Mouse (Mus musculus): ENCODE measurements around the gene Coro1c. TPM values are rescaled to one million over a fixed set of nuclear protein-coding genes. Genes with fewer than 3 reads are reported as not detected.

Coro1c gene
- polyA plus RNA-seq, 1 experiment from 2014 or later: 206 TPM

DNA sequence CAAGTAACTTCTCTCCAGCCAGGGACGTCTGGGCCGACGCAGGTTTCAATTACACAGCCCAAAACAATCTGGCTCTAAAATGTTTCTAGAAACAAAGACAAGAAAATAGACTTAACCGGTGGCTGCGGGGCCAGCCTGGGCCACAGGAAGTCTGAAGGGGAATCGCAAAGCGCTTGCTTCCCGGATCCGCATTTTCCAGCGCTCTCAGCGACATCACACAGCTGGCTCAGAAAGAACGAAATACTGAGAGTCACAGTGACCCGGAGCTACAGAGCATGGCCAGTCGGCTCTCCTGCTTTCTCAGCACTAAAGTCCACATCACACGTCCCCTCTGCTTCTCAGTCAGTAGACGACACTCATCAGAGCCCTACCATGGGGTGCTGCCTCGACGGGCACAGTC, 17.7 kb downstream of the Coro1c start:
- Histone ChIP-seq H3K4me3 (no peak overlapping the region), H3K27ac (no peak overlapping the region), H3K9me3 (no peaks in the 10 kb centered on the region), H3K36me3 (replicated peaks) (no peaks in the 10 kb centered on the region), H3K9ac (no peak overlapping the region), H3K4me2 (no peak overlapping the region), H3K4me1 (peaks cover 41% of the 10 kb centered on the region), H3K27me3 (replicated peaks) (no peaks in the 10 kb centered on the region)
- 84% methylated on average over 18 of the region's 18 CpGs for WGBS
- no peak for ATAC-seq (replicated peaks)

DNA sequence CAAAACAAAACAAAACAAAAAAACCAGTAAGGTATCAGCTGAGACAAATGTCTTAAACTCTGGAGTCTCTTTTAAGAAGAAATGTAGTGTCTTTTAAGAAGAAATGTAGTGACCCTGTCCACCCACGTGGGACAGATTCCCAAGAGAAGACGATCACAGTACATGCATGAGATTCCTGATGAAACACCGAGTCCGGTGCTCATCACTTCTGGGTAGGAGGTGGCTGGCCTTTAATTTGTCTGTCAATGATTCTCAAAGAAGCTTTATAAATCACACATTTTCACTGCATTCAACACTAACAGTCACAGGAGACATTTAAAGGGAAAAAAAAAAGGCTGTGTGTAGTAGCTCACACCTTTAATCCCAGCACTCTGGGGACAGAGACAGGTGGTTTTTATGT, 18.6 kb downstream of the Coro1c start:
- Histone ChIP-seq H3K9me3 (no peaks in the 10 kb centered on the region), H3K4me3 (no peak overlapping the region), H3K4me1 (peaks cover 47% of the 10 kb centered on the region), H3K27me3 (replicated peaks) (no peaks in the 10 kb centered on the region), H3K4me2 (no peak overlapping the region), H3K36me3 (replicated peaks) (no peaks in the 10 kb centered on the region), H3K9ac (no peak overlapping the region), H3K27ac (no peak overlapping the region)
- no peak for ATAC-seq (replicated peaks)
- WGBS: 57% methylated on average over 4 of the region's 4 CpGs

DNA sequence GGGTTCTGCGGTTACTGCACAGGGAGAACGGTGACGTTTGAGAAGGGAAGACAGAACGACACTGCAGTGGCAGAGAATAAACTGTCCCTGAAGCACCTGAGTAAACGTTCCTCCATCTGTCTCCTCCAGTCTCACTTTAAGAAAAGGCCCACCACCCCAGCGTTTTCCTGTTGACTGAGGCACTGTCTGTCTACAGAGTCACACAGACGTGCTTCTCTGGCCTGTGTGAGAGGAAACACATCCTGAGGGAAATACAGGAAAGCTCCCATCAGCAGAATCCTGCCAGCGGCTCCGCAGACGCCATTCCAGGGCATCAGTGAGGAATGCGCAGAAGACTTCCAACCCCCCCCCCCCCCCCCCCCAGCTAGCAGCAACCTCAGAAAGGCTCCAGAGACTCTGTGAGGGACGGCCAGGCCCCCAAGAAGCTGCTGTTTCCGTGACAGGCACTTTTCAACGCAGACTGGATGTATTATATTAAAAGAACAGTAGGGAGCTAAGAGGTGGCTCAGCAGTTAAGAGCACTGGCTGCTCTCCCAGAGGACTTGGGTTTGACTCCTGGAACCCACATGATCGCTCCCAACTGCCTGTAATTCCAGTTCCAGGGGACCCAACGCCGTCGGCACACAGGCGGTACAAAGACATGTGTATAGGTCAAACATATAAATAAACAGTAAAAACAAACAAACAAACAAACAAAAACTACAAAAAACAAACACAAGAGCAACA, 19.2 kb downstream of the Coro1c start:
- no peak for ATAC-seq (replicated peaks)
- 25% methylated on average over 19 of the region's 19 CpGs for WGBS
- peak overlapping the region; percentile 63 for H3K27ac ChIP-seq
- no peaks in the 10 kb centered on the region for H3K9me3 ChIP-seq
- H3K36me3 ChIP-seq (replicated peaks): no peaks in the 10 kb centered on the region
- H3K27me3 ChIP-seq (replicated peaks): no peaks in the 10 kb centered on the region
- H3K4me1 ChIP-seq: peaks cover 49% of the 10 kb centered on the region
- H3K4me2 ChIP-seq: peak overlapping the region; percentile 11; the same call in 1 of the 2 replicates
- H3K9ac ChIP-seq: no peak overlapping the region; the same call in 1 of the 2 replicates
- H3K4me3 ChIP-seq: no peak overlapping the region

DNA sequence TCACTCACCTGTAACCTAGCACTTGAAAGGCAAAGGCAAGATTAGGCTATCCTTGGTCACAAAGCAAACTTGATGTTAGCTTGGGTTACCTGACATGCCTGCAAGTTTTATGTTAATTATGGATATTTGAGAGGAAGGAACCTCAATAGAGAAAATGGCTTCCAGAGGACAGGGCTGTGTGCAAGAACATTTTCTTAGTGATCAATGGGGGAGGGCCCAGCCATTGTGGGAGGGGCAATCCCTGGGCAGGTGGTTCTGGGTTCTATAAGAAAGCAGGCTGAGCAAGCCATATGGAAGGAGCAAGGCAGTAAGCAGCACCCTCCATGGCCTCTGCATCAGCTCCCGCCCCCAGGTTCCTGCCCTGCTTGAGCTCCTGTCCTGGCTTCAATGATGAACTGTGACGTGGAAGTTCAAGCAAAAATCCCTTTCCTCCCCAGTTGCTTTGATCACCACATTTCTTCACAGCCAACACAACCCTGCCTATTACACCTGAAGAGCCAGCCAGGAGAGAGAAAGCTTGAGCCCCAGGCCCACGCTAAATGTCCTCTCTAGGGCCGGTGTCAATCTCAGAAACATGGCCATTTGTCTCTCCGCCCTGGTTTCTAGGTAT, 20.3 kb downstream of the Coro1c start:
- Histone ChIP-seq H3K27ac (peak overlapping the region; percentile 63; the same call in 1 of the 2 replicates), H3K36me3 (replicated peaks) (no peaks in the 10 kb centered on the region), H3K4me3 (no peak overlapping the region), H3K9ac (no peak overlapping the region), H3K4me2 (no peak overlapping the region), H3K9me3 (no peaks in the 10 kb centered on the region), H3K4me1 (peaks cover 59% of the 10 kb centered on the region), H3K27me3 (replicated peaks) (no peaks in the 10 kb centered on the region)
- WGBS: 85% methylated on average over 5 of the region's 5 CpGs
- ATAC-seq (replicated peaks): no peak

DNA sequence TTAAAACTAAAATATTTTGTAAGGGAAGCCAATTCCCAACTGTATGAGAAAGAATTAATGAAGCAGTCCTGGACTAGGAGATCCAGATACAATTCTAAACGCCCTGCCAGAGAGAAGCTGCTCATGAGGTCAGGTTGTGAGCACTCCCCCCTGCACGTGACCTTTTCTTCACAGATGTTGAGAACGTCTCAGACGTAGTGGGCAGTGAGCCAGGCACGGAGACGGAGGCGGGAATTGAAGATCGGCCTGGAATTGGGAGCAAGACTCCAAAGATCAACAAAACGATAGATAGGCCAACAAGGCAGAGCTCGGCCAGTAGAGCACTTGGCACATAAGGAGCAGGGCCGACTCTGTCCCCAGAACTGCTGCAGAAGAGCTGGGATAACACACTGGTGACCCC, 21.4 kb downstream of the Coro1c start:
- no peaks in the 10 kb centered on the region for H3K36me3 ChIP-seq (replicated peaks)
- H3K4me2 ChIP-seq: no peak overlapping the region
- H3K4me3 ChIP-seq: no peak overlapping the region
- H3K4me1 ChIP-seq: peaks cover 70% of the 10 kb centered on the region
- 69% methylated on average over 11 of the region's 11 CpGs for WGBS
- no peaks in the 10 kb centered on the region for H3K27me3 ChIP-seq (replicated peaks)
- no peaks in the 10 kb centered on the region for H3K9me3 ChIP-seq
- ATAC-seq (replicated peaks): no peak
- H3K9ac ChIP-seq: no peak overlapping the region
- H3K27ac ChIP-seq: no peak overlapping the region

DNA sequence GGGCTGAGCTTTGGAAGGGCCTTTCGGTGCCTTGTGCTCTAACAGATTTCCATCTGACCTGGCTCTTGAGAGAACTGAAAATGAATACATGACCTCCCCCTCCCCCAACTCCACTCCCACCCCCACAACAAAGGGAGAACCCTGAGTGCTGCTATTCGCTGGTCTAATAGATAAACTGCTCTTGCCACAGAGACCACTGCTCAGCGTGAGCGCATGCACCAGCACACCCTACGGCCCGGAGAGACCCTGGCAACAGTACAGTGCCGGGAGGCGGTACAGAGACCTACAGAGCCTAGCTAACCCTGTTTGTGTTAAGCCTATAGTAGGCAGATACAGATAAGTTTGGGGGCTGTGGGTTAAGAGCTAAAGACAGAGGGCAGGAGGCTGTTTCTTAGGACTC, 22.9 kb downstream of the Coro1c start:
- 46% methylated on average over 8 of the region's 8 CpGs for WGBS
- Histone ChIP-seq H3K4me3 (no peak overlapping the region), H3K4me2 (no peak overlapping the region), H3K4me1 (peaks cover 67% of the 10 kb centered on the region), H3K36me3 (replicated peaks) (peaks cover 6% of the 10 kb centered on the region; the same call in 1 of the 2 replicates), H3K27me3 (replicated peaks) (no peaks in the 10 kb centered on the region), H3K9me3 (no peaks in the 10 kb centered on the region), H3K9ac (no peak overlapping the region), H3K27ac (no peak overlapping the region)
- ATAC-seq (replicated peaks): no peak

DNA sequence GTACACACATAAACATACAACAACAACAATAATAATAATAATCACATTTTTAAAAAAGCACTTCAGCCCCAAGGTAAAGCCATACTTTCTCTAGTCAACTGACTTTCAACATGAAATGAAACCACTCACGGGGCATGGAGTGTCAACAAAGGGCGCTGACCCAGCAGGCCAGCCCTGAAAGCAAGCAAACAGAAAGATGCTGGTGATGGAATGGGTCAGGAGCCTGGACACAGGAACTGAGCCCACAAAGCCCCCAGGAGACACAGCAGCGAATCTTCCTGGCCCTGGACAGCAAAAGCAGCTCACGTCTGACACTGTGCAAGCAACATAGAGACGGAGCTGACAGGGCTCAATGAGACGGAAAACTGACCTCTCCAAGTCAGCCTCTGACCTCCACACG, 23.8 kb downstream of the Coro1c start:
- H3K4me1 ChIP-seq: peaks cover 58% of the 10 kb centered on the region
- no peak overlapping the region for H3K9ac ChIP-seq
- H3K36me3 ChIP-seq (replicated peaks): peaks cover 9% of the 10 kb centered on the region; the same call in 1 of the 2 replicates
- no peak for ATAC-seq (replicated peaks)
- H3K9me3 ChIP-seq: no peaks in the 10 kb centered on the region
- 63% methylated on average over 7 of the region's 7 CpGs for WGBS
- no peak overlapping the region for H3K4me3 ChIP-seq
- H3K27ac ChIP-seq: no peak overlapping the region
- no peaks in the 10 kb centered on the region for H3K27me3 ChIP-seq (replicated peaks)
- H3K4me2 ChIP-seq: no peak overlapping the region

DNA sequence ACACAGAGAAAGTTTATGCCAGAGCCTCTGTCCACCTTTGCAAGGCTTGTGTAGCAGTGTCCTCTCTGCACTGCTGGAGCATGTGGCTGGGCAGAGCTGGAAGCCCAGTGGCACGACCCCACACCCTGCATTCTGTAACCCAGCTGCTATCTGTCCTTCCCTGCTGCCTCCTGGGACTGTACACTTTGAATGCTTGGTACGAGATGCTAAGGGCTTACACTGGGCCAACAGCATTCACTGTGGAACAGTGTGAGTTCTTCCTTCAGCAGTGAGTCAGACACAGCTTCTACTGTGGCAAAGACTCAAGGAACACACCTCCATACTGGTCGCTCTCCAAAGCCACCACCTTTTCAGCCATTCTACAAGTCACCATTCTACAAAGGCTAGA, 25.2 kb downstream of the Coro1c start:
- H3K36me3 ChIP-seq (replicated peaks): peaks cover 9% of the 10 kb centered on the region; the same call in 1 of the 2 replicates
- peaks cover 44% of the 10 kb centered on the region for H3K4me1 ChIP-seq
- WGBS: 43% methylated on average over 3 of the region's 3 CpGs
- no peak overlapping the region for H3K4me2 ChIP-seq
- H3K9ac ChIP-seq: no peak overlapping the region
- H3K4me3 ChIP-seq: no peak overlapping the region
- H3K27me3 ChIP-seq (replicated peaks): no peaks in the 10 kb centered on the region
- H3K27ac ChIP-seq: peak overlapping the region; percentile 75
- no peak for ATAC-seq (replicated peaks)
- no peaks in the 10 kb centered on the region for H3K9me3 ChIP-seq

DNA sequence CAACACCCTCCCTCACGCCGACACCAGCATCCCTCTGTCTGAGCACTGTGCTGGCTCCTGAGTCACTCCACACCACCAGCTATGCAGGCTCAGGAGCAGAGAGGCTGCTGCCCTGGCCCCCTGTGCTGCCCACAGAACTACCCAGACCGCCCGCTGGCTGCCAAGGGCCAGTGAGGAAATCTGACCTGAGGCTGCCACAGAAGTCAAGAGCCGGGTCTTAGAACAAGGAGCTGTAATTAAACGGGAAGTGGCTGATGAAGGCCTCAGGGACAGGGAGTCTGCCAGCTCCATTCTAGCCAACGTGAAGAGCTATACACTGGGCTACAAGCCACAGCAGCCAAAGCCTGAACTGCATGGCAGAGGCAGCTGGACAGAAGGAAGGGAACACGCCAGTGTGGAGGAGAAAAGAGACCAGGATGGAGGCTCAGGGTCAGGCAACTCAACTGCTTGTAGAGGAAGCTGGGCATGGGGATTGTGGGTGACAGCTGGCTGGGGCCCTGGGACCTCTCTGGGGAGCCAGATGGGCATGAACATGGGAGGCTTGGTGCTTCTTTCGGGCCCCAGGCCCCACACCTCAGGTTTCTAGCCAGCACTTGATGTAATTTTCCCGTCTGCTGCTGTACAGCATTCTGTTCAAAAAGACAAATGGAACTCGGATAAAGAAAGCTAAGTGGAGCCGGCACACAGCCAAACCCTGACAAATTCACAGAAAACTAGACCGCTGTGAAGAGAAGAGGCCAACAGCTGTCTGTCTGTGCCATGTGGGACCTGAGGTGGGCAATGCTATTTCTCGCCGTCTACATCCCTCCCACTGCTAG, 25.8 kb downstream of the Coro1c start:
- H3K4me2 ChIP-seq: no peak overlapping the region
- H3K27ac ChIP-seq: peak overlapping the region; percentile 75
- H3K27me3 ChIP-seq (replicated peaks): no peaks in the 10 kb centered on the region
- H3K9ac ChIP-seq: no peak overlapping the region
- H3K36me3 ChIP-seq (replicated peaks): peaks cover 9% of the 10 kb centered on the region; the same call in 1 of the 2 replicates
- no peak overlapping the region for H3K4me3 ChIP-seq
- peaks cover 41% of the 10 kb centered on the region for H3K4me1 ChIP-seq
- H3K9me3 ChIP-seq: no peaks in the 10 kb centered on the region
- no peak for ATAC-seq (replicated peaks)
- 56% methylated on average over 15 of the region's 15 CpGs for WGBS

DNA sequence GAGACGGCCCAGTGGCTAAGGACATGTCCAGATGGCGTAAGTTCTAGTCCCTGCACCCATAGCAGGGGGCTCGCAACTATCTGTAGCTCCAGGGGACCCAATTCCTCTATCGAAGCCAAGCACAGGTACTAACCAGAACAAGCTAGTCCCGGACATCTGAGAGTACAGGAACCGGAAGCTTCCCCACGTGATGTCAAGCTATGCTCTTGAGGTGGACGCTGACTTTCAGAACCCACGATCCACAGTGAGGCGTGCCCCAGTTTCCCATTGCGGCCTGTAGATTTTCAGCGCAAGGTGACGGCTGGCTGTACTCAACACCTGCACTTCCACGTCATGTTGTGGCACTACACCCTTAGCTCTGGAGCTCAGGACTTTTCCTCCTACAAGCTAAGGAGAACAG, 27.4 kb downstream of the Coro1c start:
- 94% methylated on average over 14 of the region's 14 CpGs for WGBS
- Histone ChIP-seq H3K4me2 (no peak overlapping the region), H3K9ac (no peak overlapping the region), H3K4me3 (no peak overlapping the region), H3K27me3 (replicated peaks) (no peaks in the 10 kb centered on the region), H3K36me3 (replicated peaks) (peaks cover 9% of the 10 kb centered on the region; the same call in 1 of the 2 replicates), H3K27ac (no peak overlapping the region), H3K9me3 (no peaks in the 10 kb centered on the region), H3K4me1 (peaks cover 36% of the 10 kb centered on the region)
- no peak for ATAC-seq (replicated peaks)

DNA sequence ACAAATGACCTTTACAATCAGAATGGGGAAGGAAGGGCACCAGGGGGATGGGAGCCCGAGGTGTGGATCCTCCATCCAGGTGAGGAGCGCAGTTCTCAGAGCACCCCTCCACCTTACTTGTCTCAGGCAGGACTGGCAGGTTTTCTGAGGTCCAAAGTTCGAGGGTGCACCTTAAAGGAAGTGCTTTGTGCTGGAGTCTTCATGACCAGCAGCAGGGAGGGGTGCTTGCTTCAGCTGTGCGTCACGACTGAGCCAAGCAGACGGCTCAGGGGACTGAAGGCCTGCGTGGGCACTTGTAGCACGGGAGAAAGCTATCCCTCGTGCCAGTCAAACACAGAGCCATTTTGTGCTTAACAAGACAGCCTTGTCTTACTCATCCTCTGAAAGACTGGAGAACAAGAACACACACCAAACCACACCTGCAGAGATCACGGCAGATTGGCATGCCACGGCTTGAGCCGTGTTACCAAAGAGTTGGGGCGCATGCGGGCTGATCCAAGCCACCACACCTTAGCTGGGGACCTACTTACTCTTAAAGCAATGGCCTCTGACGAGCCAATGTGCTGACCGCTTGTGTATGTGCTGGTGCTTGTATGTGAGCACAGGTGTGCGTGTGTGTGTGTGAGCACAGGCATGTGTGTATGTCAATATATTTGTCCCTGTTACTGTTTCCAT, 29.5 kb downstream of the Coro1c start:
- Histone ChIP-seq H3K4me3 (no peak overlapping the region), H3K4me2 (no peak overlapping the region), H3K4me1 (peaks cover 40% of the 10 kb centered on the region), H3K9me3 (no peaks in the 10 kb centered on the region), H3K27ac (no peak overlapping the region), H3K27me3 (replicated peaks) (no peaks in the 10 kb centered on the region), H3K9ac (no peak overlapping the region), H3K36me3 (replicated peaks) (peaks cover 12% of the 10 kb centered on the region; the same call in 1 of the 2 replicates)
- ATAC-seq (replicated peaks): no peak
- 92% methylated on average over 17 of the region's 17 CpGs for WGBS

DNA sequence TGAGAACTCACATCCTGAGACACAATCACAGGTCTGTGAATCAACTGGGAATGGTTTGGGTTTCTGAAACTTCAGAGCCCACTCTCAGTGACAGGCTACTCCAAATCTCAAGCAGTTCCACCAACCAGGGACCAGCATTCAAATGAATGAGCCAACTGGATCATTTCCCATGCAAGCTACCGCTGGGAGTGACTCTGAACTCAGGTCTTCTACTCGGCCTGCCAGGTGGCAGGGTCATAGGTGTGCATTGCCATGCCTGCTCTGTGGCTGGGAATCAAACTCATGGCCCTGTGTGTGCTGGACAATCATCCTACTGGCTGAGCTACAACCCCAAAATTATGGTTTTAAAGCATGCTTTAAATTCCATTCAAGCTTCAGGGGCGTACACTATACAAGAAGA, 31.0 kb downstream of the Coro1c start:
- H3K9ac ChIP-seq: no peak overlapping the region
- H3K4me2 ChIP-seq: no peak overlapping the region
- no peak overlapping the region for H3K4me3 ChIP-seq
- peaks cover 39% of the 10 kb centered on the region for H3K4me1 ChIP-seq
- WGBS: 74% methylated on average over 3 of the region's 3 CpGs
- no peaks in the 10 kb centered on the region for H3K27me3 ChIP-seq (replicated peaks)
- H3K9me3 ChIP-seq: no peaks in the 10 kb centered on the region
- H3K36me3 ChIP-seq (replicated peaks): peaks cover 12% of the 10 kb centered on the region; the same call in 1 of the 2 replicates
- no peak overlapping the region for H3K27ac ChIP-seq
- ATAC-seq (replicated peaks): no peak
